Mouse (Mus musculus): ENCODE data around the gene Sema6d.
A peak's percentile ranks its signal among the peaks of the same experiment; 100 is the strongest.

Sema6d gene

DNA sequence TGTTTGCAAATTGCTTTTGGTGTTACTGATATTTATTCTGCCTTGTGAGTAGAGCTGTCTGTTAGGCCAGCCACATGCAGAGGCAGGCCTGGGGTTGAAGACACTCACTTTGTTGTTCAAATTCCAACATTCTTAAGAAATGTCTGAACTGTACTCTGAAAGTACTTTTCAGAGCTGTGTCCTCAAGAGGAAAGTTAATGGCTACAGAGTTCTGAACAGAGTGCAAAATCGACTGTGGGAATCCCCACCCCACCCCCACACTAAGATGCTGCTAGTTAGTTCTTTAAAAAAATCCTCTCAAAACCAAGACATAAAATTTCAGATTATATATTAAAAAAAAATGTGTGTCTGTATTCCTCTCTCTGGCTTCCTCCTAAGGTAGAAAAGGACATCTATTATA, 86.5 kb downstream of the Sema6d start:
- DNase-seq = no peak

GRCm38 (mm10) chr2:124176711-124177169, 87.0 kb downstream of the Sema6d start:
- DNase-seq = no peak

DNA sequence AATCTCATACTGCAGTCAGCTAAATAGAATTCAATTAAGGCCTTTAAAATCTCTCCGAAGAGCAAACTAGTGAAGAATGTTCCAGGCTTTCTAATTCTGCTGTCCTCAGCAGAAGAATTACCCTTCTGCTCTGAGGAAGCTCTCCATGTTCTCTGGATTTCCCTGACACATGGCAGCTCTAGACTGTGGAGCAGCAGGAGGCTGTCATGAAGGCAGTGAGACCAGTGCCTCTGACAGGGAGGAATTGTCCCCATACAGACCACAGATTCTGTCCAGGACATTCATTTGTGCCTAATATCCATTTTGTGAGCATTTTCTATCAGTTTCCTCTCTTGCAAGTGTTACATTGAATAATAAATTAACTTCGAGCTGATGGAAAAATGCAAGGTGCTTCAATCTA, 99.5 kb downstream of the Sema6d start:
- no peak for DNase-seq

- DNase-seq = no peak
These were observed 104.3 kb downstream of the Sema6d start for GRCm38 (mm10) chr2:124194041-124194440.

DNA sequence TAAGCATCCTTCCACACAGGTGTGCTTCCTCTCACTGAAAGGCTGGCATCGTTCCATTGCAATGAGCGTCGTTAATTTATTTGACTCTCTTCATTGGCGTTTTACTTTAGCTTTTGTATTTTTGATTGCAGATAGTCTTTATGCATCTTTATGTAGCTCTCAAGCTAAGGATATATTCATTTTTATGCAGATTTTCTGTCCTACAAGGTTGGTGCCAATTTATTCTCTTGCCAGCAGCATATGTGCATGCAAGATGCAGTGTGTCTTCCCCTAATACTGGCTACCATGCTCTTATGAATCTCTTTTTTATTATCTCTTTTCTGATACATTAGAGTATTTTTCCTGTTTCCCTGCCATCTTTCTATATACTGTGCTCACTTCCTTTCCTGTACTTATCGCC, 111.7 kb downstream of the Sema6d start:
- DNase-seq = no peak

DNA sequence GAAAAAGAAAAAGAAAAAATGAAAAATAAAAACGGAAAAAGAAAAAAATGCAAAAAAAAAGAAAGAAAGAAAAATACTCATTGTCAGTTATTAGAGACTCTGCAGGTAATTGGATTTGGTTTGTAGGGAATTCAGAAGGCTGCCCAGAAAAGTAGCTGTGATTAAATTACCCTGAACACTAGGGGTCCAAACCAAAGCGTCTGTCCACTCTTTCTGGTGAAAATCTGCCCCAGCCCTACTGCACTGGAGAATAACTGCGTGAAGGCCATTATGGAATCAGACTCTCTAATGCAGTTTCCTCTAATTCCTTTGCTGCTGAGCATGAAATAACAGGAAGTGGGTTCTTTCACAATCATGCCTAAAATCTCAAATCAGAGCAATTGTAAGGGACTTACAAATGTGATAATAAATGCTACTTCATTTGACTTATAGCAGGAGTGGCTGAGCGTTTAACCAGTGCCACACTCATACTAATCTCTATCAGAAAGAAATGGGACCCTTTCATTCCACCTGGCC, 112.8 kb downstream of the Sema6d start:
- peak in 1 of 2 experiments; percentile 3 for DNase-seq

DNA sequence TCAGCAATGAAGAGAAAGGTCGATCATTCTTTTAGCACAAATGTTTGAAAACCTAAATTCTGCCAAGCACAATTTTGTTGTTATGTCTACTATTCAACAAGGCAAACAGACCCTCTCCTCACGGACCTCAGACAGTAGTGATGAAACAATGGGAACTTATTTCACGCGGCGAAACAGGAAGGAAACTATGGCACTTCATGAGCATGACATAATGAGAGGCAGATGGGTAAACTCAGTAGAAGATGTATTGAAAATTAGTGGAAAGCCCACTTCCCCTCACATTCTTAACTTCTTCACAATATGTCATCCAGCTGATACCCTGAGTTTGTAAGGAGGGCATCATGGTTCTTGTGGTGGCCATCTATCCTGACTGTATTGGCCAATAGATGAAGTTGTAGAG, 116.0 kb downstream of the Sema6d start:
- no peak for DNase-seq

DNA sequence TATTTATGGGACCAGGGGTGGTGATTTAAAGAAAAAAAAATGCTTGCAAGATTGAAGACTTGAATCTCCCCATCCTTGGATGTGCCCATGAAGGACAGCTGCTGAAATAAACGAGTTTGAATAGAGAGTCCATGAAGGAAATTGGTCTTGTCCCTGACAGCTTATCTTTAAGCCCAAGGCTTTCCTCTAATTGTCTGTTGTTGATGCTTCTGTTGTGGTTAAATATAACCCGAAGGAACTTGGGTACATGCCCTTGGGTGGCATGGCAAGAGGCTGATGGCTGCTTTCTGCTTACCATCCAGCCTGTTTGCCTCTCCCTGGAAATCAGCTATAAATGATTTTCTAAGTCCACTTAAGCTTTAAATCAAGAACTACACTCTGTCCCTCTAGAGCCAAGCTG, 118.5 kb downstream of the Sema6d start:
- DNase-seq = no peak

- DNase-seq = no peak
These were observed 133.8 kb downstream of the Sema6d start for GRCm38 (mm10) chr2:124223559-124223958.

DNA sequence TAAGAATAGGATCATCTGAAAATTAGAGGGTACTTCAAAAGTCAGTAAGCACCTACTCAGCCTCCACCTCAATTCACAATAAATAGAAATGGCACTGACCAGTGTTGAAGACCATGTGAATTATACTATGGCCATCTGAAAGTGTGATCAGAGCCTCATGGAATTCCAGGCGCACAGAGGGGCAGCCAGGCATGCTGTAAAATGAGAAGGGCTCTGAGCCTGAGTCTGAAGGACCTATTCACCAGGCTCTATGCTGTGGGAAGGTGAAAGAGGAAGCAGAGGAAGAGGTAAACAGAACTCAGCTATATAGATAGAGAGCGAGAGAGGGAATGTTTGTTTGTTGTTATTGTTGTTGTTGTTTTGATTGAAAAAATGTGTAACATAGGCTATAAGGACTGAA, 134.6 kb downstream of the Sema6d start:
- no peak for DNase-seq

GRCm38 (mm10) chr2:124234636-124235221, 145.0 kb downstream of the Sema6d start:
- DNase-seq = no peak

DNA sequence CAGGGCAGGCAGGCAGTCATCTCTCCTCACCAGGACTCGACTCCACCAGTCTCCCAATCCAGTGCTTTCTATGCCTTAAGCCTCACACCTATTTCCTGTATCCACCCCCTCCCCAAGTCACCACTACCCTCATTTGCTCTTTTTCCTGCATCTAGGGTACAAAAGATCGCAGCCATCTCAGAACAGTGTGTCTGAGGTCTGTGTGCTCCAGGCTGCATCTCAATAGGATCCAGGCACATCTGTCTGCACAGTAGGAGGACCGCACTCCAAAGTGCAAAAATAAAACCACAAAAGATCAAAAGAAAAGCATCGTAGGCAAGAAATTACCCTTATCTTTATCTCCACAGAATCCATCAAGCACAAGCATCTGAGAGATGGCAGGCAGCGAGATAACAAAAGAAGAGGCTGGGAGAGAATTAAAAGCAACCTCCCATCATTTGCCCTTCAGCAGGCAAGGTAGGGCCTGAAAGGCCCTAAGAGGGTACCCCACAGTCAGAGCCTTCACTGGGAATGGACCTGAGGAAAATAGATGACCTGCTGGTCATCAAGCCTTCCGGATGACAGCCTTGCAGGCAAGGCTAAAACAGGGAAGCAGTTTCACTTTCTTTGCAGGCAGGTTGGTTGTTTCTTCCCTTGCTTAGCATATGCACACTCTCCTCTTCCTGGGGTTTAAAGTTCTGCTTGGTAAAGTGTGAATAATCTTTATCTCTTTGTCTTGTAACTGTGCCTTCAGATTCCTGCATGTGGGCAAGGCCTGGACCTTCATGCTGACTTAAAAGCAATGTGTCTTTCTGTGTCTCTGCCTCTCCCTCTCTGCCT, 145.7 kb downstream of the Sema6d start:
- no peak for DNase-seq

- no peak for DNase-seq
These were observed 147.1 kb downstream of the Sema6d start for GRCm38 (mm10) chr2:124236831-124237230.

- DNase-seq = no peak
These were observed 153.8 kb downstream of the Sema6d start for GRCm38 (mm10) chr2:124243608-124244007.

DNA sequence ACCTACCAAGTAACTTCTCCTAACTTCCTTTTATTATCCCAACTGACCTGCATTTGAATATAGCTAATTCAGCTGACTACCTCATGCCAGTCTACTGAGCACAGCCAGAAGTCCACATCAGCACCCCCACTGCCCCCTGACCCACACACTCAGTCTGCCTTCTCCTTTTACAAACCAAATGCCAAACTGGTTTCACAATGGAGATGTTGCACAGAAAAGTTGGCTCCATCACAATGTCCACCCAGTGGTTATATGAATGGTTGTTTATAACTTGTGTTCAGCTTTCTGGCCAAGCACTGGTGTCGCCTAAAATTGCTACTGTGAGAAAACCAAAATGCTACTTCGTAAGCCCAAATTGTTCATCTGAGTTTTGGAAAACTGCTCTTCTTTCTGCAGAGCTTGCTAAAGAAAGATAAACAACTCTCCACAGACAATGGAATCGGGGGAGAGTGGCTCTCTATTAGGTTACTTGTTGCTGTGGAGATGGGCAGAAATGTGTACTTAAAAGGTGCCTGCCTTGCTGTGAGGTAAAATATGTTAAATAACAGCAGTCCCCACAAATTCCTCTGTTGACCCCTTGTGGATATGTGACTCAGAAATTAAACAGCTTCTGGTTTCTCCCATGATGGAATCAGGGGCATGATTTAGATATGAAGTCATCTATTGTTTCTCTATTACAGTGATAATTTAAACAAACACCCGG, 154.9 kb downstream of the Sema6d start:
- DNase-seq = no peak

GRCm38 (mm10) chr2:124258108-124258507, 168.3 kb downstream of the Sema6d start:
- DNase-seq = no peak

DNA sequence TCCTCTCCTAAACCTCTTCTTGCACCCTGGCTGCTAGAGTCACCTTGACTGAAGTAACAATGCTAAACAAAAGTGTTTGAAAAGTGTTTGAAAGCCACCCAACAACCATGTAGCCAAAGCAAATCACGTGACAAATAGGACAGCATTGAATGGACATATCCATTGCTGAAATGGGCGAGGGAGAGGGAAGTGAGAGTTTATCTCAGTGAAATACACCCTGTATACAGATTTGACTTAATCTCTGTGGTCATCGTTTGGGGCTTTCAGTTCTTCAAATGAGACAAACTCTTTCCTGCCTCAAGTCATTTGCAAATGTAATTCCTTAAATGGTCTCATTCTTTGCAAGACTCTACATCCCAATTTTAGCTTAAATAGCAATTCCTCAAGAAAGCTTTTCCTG, 174.5 kb downstream of the Sema6d start:
- DNase-seq = no peak

GRCm38 (mm10) chr2:124271156-124271555, 181.4 kb downstream of the Sema6d start:
- no peak for DNase-seq

GRCm38 (mm10) chr2:124277492-124277891, 187.7 kb downstream of the Sema6d start:
- no peak for DNase-seq

DNA sequence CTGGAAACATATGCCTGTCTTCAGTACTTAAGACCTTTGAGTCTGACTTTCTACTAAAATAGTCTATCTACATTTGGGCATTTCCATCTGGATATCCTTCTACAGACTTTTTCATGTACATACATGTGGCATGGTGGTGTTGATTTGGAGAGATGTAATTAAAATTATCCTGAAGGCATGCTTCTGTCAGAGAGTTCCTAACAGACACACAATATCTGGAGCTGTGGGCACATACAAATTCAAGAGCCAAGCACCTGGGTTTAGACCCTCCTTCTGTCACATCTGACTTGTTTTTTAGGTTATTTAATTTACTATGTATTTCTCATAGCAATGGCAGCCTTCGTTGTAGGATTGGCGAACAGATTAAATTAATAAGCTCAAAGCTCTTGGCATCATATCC, 195.3 kb downstream of the Sema6d start:
- DNase-seq = no peak

GRCm38 (mm10) chr2:124289356-124289755, 199.6 kb downstream of the Sema6d start:
- no peak for DNase-seq

DNA sequence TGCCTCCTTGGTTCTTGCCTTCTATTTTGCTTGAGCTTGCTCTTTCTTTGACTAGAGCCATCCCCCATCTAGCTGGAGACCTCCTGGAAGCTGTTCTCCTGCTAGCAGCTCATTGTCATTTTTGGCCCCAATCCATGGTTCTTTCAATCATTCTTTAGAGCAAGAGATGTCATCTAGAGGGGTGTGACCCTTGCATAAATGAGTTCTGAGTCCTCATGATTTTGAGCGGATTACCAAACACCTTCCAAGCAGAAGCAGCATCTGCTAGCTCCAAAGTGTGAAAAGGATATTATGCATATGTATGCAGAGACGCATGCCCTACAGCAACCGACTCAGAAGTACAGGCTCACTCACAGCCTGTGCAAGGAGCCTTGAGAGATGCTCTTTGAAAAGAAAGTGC, 201.4 kb downstream of the Sema6d start:
- no peak for DNase-seq

DNA sequence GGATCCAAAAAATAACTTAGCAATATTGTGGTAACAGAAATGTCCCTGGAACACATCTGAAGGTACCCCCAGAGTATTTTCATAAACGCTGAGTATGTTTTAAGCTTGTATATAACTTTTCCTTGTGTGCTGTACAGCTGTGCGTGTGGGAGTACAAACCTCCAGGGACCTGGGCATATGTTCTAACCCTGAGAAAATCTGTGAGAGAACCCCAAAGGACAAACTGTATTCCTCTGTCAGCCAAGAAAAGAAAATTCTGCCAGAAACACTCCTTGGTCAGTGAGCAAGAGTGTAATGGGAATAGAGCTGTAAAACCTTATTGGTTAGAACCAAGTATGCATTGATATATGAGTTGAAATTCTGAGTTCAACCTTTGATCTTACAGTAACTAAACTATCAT, 203.8 kb downstream of the Sema6d start:
- DNase-seq = no peak

- DNase-seq = peak; percentile 8 to 13
These were observed 208.6 kb downstream of the Sema6d start for GRCm38 (mm10) chr2:124298351-124298750.

Measured in cerebellum, adult 18-20 months (tissue).